Mouse (Mus musculus) C2C12 (cell line): Measurements from ENCODE around the gene Dus4l.

ENCODE experiments used
- CTCF ChIP-seq: IDR thresholded peaks from one replicate; pipeline ENCODE4 v1.5.1; 2011; ENCODE audit not compliant: control insufficient read depth, insufficient read depth, insufficient read length
- USF1 ChIP-seq: IDR thresholded peaks from one replicate; pipeline ENCODE4 v1.6.1; 2011; ENCODE audit warnings: low read depth, mild to moderate bottlenecking, control low read depth, moderate library complexity

DNA sequence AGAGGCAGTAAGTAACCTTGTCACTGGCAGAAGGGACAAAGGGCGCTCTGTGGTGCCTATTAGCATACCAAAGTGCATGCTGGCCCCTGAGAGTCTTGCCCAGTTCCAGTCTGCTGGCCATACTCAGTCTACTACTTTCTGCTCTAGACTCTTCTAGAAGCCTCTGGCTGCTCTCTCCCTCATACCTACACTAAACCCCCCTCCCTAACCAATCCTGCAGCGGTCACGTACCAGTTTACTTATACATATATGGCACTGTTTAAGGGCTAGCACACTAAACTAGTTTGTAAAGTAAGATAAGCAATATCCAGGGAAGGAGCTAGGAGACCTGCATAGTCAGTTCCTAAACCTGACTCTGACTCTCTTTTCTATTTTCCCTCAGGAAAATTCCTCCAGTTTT is 60.3 kb downstream of the Dus4l start:
- TF ChIP-seq CTCF (no peak), USF1 (no peak)
